Mouse (Mus musculus) spleen, adult 2 months (tissue): ENCODE results near the gene Cbln4.

Source experiments
- CTCF ChIP-seq: fragments of 200-500 bp; IDR thresholded peaks from 2 replicates; pipeline ENCODE4 v1.5.1; 2011; ENCODE audit warnings: mild to moderate bottlenecking, inconsistent platforms; ENCODE audit not compliant: insufficient read depth, insufficient read length, insufficient replicate concordance; ENCODE audit errors: extremely low read depth
- POLR2A ChIP-seq: fragments of 200-500 bp; IDR thresholded peaks from 2 replicates; pipeline ENCODE4 v1.6.1; 2011; ENCODE audit warnings: low read depth, low read length, inconsistent platforms

DNA sequence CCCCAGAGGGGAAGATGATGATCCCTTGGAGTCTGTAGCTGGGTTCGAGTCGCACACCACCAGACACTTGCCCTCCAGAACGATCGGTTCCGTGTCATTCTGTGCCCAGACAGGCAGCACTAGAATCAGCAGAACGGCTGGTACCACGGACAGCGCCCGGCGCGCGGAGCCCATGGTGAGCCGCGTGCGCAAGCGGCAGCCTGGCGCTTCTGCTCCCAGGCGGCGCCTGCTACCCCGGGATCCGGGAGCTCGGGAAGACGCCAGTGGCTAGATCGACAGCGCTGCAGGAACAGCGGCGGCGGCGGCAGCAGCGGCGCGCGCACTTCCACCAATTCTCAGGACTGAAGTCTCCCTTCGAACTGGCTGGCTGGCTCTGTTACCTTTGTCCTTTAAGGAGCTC lies 1.1 kb downstream of the Cbln4 start:
- TF ChIP-seq CTCF (no peak), POLR2A (no peak)
